Mouse (Mus musculus) layer of hippocampus, adult 18-20 months (tissue): ENCODE measurements around the gene Gm11939. TPM values are rescaled to one million over a fixed set of nuclear protein-coding genes. Genes with fewer than 3 reads are reported as not detected.
A peak's percentile ranks its signal among the peaks of the same experiment; 100 is the strongest.
"Not testable (repeated sequence)": the region's sequence is repeated elsewhere in the genome, so short reads cannot be mapped to it uniquely, and the experiment has no call there.

Source experiments
- DNase-seq, 2 experiments: peaks; one replicate each; pipeline ENCODE4 v3.0.0; 2022; ENCODE audit warnings: low spot score in 2 of 2
- long read RNA-seq: library from polyadenylated mRNA; stranded (forward); transcript quantifications from one replicate; pipeline ENCODE4 v2.0.0, GENCODE M21; 2021
- total RNA-seq, 2 experiments: library from RNA; stranded (reverse); gene quantifications; 2 replicates each; pipeline ENCODE4 v1.2.3; 2021

Gene Gm11939
- total RNA-seq = not detected
- long read RNA-seq = 0 reads

GRCm38 (mm10) chr11:99559366-99559765 lies at the start of gene Gm11939:
Gm11939 (minus strand) TSS chr11:99559466.
- no peak for DNase-seq

GRCm38 (mm10) chr11:99603208-99603607 lies 43.9 kb upstream of the Gm11939 start, which contains the start of gene Gm11938:
Gm11938 (minus strand) TSS chr11:99603308.
- not testable (repeated sequence) for DNase-seq

- DNase-seq = not testable (repeated sequence)
These were observed 38.5 kb upstream of the Gm11939 start, which contains the start of gene Krtap9-3 for GRCm38 (mm10) chr11:99597742-99598141. Krtap9-3 (minus strand) TSS chr11:99598105.

- DNase-seq = no peak
These were observed 31.7 kb upstream of the Gm11939 start, which contains the start of gene Krtap1-3 for GRCm38 (mm10) chr11:99590981-99591380. Krtap1-3 (minus strand) TSS chr11:99591339.

- DNase-seq = peak; percentile 46 to 83
These were observed 25.8 kb upstream of the Gm11939 start for GRCm38 (mm10) chr11:99585096-99585495.

- no peak for DNase-seq
These were observed 24.0 kb upstream of the Gm11939 start, which contains the start of gene Krtap1-4 for GRCm38 (mm10) chr11:99583245-99583704. Krtap1-4 (minus strand) TSS chr11:99583654.

- DNase-seq = no peak
These were observed 22.3 kb upstream of the Gm11939 start for GRCm38 (mm10) chr11:99581564-99581963.

GRCm38 (mm10) chr11:99581051-99581450 lies 21.8 kb upstream of the Gm11939 start:
- no peak for DNase-seq

- DNase-seq = no peak
These were observed 21.4 kb upstream of the Gm11939 start, which contains the start of gene Krtap1-5 for GRCm38 (mm10) chr11:99580636-99581035. Krtap1-5 (minus strand) TSS chr11:99581016.

- DNase-seq = peak; percentile 38 to 83
These were observed 14.8 kb upstream of the Gm11939 start for GRCm38 (mm10) chr11:99574106-99574505.

- peak in 1 of 2 experiments; percentile 4 for DNase-seq
These were observed 13.9 kb upstream of the Gm11939 start for GRCm38 (mm10) chr11:99573164-99573563.

GRCm38 (mm10) chr11:99566530-99566929 lies 7.3 kb upstream of the Gm11939 start, which contains the start of gene Krtap3-1:
Krtap3-1 (minus strand) TSS chr11:99566630.
- no peak for DNase-seq

- no peak for DNase-seq
These were observed 3.3 kb upstream of the Gm11939 start for GRCm38 (mm10) chr11:99562580-99562979.

- peak in 1 of 2 experiments; percentile 10 for DNase-seq
These were observed 1.1 kb downstream of the Gm11939 start for GRCm38 (mm10) chr11:99557976-99558745.

GRCm38 (mm10) chr11:99556753-99557152 lies 2.5 kb downstream of the Gm11939 start, which contains the start of gene Krtap3-2:
Krtap3-2 (minus strand) TSS chr11:99556853.
- no peak for DNase-seq

GRCm38 (mm10) chr11:99556195-99556594 lies 3.1 kb downstream of the Gm11939 start:
- no peak for DNase-seq

GRCm38 (mm10) chr11:99550765-99551164 lies 8.5 kb downstream of the Gm11939 start, which contains the start of gene Krtap3-3:
Krtap3-3 (minus strand) TSS chr11:99550865.
- no peak for DNase-seq

GRCm38 (mm10) chr11:99547892-99548291 lies 11.4 kb downstream of the Gm11939 start:
- no peak for DNase-seq

- DNase-seq = peak; percentile 29 to 65
These were observed 19.5 kb downstream of the Gm11939 start for GRCm38 (mm10) chr11:99539721-99540120.

GRCm38 (mm10) chr11:99521288-99521860 lies 37.9 kb downstream of the Gm11939 start, which contains the start of gene Krt39:
Krt39 (minus strand) TSS chr11:99521338.
- DNase-seq = no peak

GRCm38 (mm10) chr11:99514098-99514497 lies 45.2 kb downstream of the Gm11939 start:
- no peak for DNase-seq
